Mouse (Mus musculus) frontal cortex, postnatal 14 days (tissue): Measurements from ENCODE around the gene Klk1b8.
"Not testable (repeated sequence)": the region's sequence is repeated elsewhere in the genome, so short reads cannot be mapped to it uniquely, and the experiment has no call there.

Experiments
- DNase-seq, 2 experiments: peaks; one replicate each; pipeline ENCODE4 v3.0.0; 2022; ENCODE audit warnings: low spot score in 2 of 2

Gene Klk1b8

DNA sequence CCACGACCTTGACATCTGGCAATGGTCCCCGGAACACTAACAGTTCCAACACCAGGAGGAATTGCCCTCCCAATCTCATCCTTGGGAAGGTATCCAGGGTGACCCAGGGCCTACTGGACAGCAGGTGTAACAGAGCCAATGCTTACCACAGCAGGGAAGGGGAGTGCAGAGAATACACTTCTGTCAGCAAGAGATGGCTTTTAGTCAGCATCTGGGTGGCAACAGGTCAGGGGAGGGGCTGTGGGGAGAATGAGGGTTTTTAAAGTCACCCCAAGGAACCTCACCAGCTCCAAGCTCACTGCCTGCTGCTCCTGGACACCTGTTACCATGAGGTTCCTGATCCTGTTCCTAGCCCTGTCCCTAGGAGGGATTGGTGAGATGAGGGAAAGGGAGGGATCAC is at the start of gene Klk1b8:
TSS of gene Klk1b8 (plus strand) at position 301 of the 400 bp plus-strand sequence.
- DNase-seq = no peak

GRCm38 (mm10) chr7:43914821-43915220 is 35.6 kb upstream of the Klk1b8 start:
- no peak for DNase-seq

DNA sequence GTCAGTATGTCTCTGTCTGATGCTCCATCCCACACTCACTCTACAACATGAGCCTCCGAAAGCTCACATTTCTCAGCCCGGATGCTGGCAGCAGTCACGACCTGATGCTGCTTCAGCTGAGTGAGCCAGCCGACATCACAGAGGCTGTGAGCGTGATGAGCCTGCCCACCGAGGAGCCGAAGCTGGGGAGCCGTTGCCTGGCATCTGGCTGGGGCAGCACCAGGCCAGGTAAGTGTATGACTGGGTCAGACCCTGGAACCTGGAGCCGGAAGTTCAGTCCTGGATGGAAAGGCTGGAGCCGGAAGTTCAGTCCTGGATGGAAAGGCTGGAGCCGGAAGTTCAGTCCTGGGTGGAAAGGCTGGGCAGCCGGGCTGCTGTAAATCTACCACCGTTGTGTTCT is 32.0 kb upstream of the Klk1b8 start:
- DNase-seq = no peak

DNA sequence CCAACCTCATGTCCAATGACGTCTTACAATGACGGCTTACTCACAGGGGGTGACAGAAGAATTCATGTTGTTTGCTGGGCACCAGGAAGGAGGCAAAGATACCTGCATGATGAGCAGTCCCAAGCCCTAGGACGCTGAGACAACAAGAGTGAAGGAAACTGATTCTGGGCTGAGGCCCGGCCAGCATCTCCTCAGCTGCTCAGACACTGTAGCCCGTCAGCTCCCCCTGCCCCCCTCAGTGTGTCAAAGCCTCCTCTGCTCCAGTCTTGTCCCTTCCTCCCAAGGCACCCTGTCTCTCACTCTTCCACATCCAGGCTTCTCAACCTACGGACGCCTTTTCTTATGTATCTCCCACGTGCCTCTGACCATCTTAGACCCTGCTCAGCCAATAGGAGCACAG is 31.6 kb upstream of the Klk1b8 start:
- no peak for DNase-seq

GRCm38 (mm10) chr7:43919559-43920451 is 30.7 kb upstream of the Klk1b8 start:
- DNase-seq = peak in 1 of 2 experiments; percentile 46

DNA sequence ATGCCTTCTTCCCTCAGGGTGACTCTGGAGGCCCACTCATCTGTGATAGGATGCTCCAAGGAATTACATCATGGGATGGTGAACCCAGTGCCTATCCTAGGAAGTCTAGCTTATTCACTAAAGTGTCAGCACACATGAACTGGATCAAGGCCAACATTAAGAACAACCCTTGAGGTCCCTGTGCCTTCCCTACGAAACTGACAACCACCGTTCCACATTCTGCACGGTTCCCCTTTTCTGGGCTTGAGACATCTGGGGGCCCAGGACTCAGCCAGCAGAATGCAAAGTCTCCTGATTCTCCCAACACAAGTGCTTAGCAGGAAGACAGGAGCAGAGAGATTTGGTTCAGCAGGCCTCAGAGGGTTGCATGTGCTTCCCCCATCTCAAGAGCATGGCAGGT is 29.9 kb upstream of the Klk1b8 start:
- no peak for DNase-seq

DNA sequence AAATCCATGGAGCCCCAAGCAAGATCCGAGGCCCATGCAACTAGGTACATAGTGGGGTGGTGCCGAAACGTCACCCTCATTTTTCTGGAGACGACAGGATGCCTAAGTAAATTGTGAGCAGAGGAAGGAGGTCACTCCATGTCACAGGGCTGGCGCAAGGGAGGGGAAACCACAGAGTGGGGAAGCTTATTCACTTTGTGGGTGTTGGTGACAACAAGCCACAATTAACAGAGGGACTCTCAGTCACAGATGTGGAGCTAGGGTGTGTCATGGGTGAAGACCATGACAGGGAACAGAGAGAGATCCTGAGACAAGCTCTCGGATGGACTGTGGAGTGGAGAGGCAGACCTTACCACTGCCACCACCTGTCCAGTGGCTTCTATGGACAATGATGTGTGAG is 29.4 kb upstream of the Klk1b8 start:
- DNase-seq = no peak

- no peak for DNase-seq
Observed at GRCm38 (mm10) chr7:43921941-43922340, 28.5 kb upstream of the Klk1b8 start.

DNA sequence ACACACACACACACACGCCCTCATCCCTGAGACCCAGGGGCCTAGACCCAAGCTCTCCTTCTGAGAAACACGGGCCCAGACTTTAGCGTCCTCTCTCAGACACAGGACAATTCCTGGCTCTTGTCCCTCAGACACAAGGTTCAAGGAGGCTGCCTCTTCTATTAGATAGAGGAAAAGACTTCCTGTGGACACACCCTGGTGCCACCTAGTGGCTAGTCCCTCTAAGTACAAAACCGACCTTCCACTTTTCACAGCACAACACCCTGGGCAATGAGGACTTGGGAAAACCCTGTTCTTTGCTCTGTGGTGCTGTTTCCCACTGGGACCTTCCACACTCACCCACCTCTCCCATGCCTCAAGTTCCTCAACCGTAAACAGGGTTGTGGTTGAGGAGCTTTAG is 24.5 kb upstream of the Klk1b8 start:
- DNase-seq = no peak

GRCm38 (mm10) chr7:43928521-43928920 is 21.9 kb upstream of the Klk1b8 start:
- DNase-seq = no peak

DNA sequence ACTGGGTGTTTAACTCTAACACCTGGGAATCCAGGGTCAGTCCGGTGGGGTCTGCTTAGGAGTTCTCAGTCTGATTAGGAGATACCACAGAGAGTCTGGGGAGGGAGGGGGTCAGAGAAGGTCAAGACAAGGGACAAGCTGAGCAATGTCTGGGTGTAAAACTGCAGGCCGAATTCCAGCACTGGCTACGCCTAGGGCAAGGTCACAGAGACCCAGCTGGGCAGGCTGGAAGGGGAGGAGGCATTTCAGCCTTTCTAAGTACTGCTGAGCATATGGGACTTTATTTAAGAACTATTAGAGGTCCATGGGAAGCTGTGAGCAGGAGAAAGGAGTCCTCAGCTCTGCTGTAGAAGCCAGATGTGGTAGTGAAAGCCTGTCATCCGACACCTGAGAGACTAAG is 18.1 kb upstream of the Klk1b8 start:
- DNase-seq = no peak

DNA sequence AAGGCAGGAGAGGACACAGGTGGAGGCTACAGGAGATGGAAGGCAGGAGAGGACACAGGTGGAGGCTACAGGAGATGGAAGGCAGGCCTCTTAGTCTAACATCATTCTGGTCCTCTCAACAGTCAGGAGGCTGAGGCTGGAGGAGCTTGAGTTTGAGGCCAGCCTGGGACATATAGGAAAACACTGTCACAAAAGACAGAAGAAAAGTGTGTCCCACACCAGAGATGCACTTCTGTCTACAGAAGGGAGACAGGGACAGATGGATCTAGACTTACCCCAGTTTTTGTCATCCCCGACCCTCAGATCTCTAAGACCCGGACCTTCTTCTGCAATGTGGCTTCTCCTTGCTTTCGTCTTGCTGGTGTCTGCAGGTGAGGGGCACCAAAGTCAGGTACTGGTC is 17.0 kb upstream of the Klk1b8 start, which contains the start of gene Klk15:
TSS of gene Klk15 (plus strand) at position 301 of the 400 bp plus-strand sequence.
- DNase-seq = no peak

DNA sequence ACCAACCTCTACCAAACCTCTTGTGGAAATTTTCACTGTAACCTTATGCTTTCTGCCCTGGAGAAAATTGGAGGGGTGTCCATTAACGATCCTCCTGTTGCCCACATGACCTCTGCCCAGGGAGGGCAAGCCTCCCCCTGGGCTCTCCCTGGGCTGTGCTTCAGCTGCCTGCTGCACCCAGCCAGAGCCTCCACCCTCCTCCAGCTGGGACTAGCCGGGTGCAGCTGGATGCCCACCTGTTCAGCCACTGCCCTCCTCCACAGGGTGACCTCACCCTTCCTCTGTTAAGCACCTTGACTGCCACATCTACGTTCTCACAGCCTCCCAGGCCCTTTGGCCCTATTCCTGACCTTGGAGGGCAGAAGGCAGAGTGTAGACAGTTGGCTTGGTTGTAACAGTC is 15.7 kb upstream of the Klk1b8 start:
- no peak for DNase-seq

DNA sequence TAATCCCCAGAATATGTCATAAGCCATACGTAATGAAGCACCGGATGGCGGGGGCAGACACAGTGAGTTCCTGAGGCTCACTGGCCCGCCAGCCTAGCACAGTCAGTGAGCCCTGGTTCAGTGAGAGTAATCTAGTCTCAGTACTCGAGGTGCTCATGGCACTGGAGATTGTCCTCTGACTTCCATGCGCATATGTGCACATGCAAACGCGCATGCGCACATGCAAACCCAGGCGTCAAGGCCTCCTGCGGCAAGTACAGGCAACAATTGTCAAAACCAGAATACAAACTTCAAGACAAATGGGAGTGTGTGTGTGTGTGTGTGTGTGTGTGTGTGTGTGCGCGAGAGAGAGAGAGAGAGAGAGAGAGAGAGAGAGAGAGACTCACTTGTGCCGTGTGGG is 13.9 kb upstream of the Klk1b8 start:
- DNase-seq = no peak

DNA sequence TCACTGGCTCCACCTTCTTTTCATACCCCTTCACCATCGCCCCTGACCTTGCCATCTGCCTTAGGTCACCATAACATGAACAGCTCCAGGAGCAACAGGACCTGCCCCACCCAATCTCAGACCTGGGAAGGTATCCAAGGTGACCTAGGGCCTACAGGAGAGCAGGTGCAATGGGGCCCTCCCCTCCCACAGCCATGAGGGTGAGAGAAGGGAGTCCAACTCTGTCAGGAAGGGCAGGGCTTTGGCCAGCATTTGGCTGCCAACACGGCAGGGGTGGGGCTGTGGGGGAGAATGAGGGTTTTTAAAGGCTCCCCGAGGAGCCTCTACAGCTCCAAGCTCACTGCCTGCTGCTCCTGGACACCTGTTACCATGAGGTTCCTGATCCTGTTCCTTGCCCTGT is 8.2 kb upstream of the Klk1b8 start:
- DNase-seq = not testable (repeated sequence)

GRCm38 (mm10) chr7:43944727-43945264 is 5.7 kb upstream of the Klk1b8 start:
- no peak for DNase-seq

GRCm38 (mm10) chr7:43952703-43953102 is 2.2 kb downstream of the Klk1b8 start:
- DNase-seq = no peak

GRCm38 (mm10) chr7:43966451-43966850 is 16.0 kb downstream of the Klk1b8 start, which contains the start of gene Klk1b1:
Gene Klk1b1, plus strand, starts transcription at chr7:43966751.
- DNase-seq = no peak

DNA sequence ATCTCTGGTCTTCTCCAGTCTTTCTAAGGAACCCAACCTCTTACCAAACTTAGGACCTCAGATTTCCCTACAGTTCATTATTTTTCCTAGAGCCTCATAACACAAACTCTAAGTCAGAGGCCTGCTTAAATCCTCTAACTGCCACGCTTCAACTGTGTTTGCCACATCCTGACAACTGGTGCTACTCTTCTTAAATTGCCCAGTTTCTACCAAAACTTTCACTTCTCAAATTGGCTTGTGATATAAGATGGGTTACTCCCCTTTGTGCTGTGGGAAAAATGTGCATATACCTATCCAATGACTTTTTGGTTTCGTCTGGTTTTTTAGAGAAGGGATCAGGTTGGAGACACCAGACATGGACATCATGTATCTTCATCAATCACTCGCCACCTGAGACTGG is 16.6 kb downstream of the Klk1b8 start:
- DNase-seq = no peak

GRCm38 (mm10) chr7:43967612-43968011 is 17.1 kb downstream of the Klk1b8 start:
- no peak for DNase-seq

DNA sequence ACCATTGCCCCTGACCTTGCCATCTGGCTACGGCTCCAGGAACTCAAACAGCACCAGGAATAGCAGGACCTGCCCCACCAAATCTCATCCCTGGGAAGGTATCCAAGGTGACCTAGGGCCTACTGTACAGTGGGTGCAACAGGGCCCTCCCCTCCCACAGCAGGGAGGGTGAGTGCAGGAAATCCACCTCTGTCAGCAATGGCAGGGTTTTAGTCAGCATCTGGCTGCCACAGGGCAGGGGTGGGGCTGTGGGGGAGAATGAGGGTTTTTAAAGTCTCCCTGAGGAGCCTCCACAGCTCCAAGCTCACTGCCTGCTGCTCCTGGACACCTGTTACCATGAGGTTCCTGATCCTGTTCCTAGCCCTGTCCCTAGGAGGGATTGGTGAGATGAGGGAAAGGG is 25.3 kb downstream of the Klk1b8 start, which contains the start of gene Klk1b9:
TSS of gene Klk1b9 (plus strand) at position 301 of the 400 bp plus-strand sequence.
- DNase-seq = not testable (repeated sequence)

GRCm38 (mm10) chr7:43985657-43986056 is 35.2 kb downstream of the Klk1b8 start:
- DNase-seq = no peak

GRCm38 (mm10) chr7:43994821-43995220 is 44.4 kb downstream of the Klk1b8 start:
- DNase-seq = not testable (repeated sequence)
